Mouse (Mus musculus): ENCODE measurements around the gene Ccnl1.

The Ccnl1 gene

GRCm38 (mm10) chr3:65928614-65929272 lies 29.3 kb downstream of the Ccnl1 start:
- in situ Hi-C loops (cut with MboI, MseI) = loop anchor here (5.0 kb wide), 1 partner anchor 411 kb away; no protein-coding TSS in a partner anchor

GRCm38 (mm10) chr3:65927685-65928084 lies 30.4 kb downstream of the Ccnl1 start:
- in situ Hi-C loops (cut with MboI, MseI) = loop anchor here (5.0 kb wide), 1 partner anchor 410 kb away; no protein-coding TSS in a partner anchor

GRCm38 (mm10) chr3:65927101-65927501 lies 30.9 kb downstream of the Ccnl1 start:
- in situ Hi-C loops (cut with MboI, MseI) = loop anchor here (5.0 kb wide), 1 partner anchor 410 kb away; no protein-coding TSS in a partner anchor

GRCm38 (mm10) chr3:65926426-65926825 lies 31.6 kb downstream of the Ccnl1 start:
- in situ Hi-C loops (cut with MboI, MseI) = loop anchor here (5.0 kb wide), 1 partner anchor 409 kb away; no protein-coding TSS in a partner anchor

GRCm38 (mm10) chr3:65925058-65925740 lies 32.9 kb downstream of the Ccnl1 start:
- in situ Hi-C loops (cut with MboI, MseI) = loop anchor here (5.0 kb wide), 1 partner anchor 408 kb away; no protein-coding TSS in a partner anchor

GRCm38 (mm10) chr3:65922420-65922819 lies 35.6 kb downstream of the Ccnl1 start:
- in situ Hi-C loops (cut with MboI, MseI) = no loop called here

- in situ Hi-C loops (cut with MboI, MseI) = no loop called here
These were observed 36.4 kb downstream of the Ccnl1 start for GRCm38 (mm10) chr3:65921671-65922070.

- in situ Hi-C loops (cut with MboI, MseI) = no loop called here
These were observed 39.0 kb downstream of the Ccnl1 start for GRCm38 (mm10) chr3:65919016-65919415.

GRCm38 (mm10) chr3:65912928-65913327 lies 45.1 kb downstream of the Ccnl1 start:
- in situ Hi-C loops (cut with MboI, MseI) = no loop called here

- in situ Hi-C loops (cut with MboI, MseI) = no loop called here
These were observed 45.8 kb downstream of the Ccnl1 start for GRCm38 (mm10) chr3:65912217-65912616.

GRCm38 (mm10) chr3:65911265-65911664 lies 46.8 kb downstream of the Ccnl1 start:
- in situ Hi-C loops (cut with MboI, MseI) = no loop called here

- in situ Hi-C loops (cut with MboI, MseI) = no loop called here
These were observed 48.6 kb downstream of the Ccnl1 start for GRCm38 (mm10) chr3:65909454-65909853.

- in situ Hi-C loops (cut with MboI, MseI) = no loop called here
These were observed 50.5 kb downstream of the Ccnl1 start for GRCm38 (mm10) chr3:65907536-65907935.

- in situ Hi-C loops (cut with MboI, MseI) = no loop called here
These were observed 52.5 kb downstream of the Ccnl1 start for GRCm38 (mm10) chr3:65905281-65906169.

- in situ Hi-C loops (cut with MboI, MseI) = no loop called here
These were observed 53.3 kb downstream of the Ccnl1 start for GRCm38 (mm10) chr3:65904711-65905110.

- in situ Hi-C loops (cut with MboI, MseI) = no loop called here
These were observed 53.9 kb downstream of the Ccnl1 start for GRCm38 (mm10) chr3:65904106-65904505.

- in situ Hi-C loops (cut with MboI, MseI) = loop anchor here (5.0 kb wide), 1 partner anchor 71 kb away; no protein-coding TSS in a partner anchor
These were observed 59.3 kb downstream of the Ccnl1 start for GRCm38 (mm10) chr3:65898598-65899278.

- in situ Hi-C loops (cut with MboI, MseI) = loop anchor here (5.0 kb wide), 1 partner anchor 70 kb away; no protein-coding TSS in a partner anchor
These were observed 60.6 kb downstream of the Ccnl1 start for GRCm38 (mm10) chr3:65897233-65897993.

All from T-helper 1 cell (primary cell).